Mouse (Mus musculus) WW6 (cell line): ENCODE data around the gene Rasip1.

Source experiments
- DNase-seq: peaks from one replicate; pipeline ENCODE4 v3.0.0-alpha.2; 2013; ENCODE audit warnings: low read depth, low spot score

The Rasip1 gene

GRCm38 (mm10) chr7:45624718-45625117 lies 2.6 kb upstream of the Rasip1 start:
- no peak for DNase-seq

- DNase-seq = no peak
Measured at GRCm38 (mm10) chr7:45625481-45625880, 1.8 kb upstream of the Rasip1 start.

- DNase-seq = no peak
Measured at GRCm38 (mm10) chr7:45626571-45627076, 664 bp upstream of the Rasip1 start.

GRCm38 (mm10) chr7:45628364-45629294 lies 1.3 kb downstream of the Rasip1 start:
- DNase-seq = peak; percentile 87

GRCm38 (mm10) chr7:45630064-45630907 lies 3.0 kb downstream of the Rasip1 start:
- no peak for DNase-seq

GRCm38 (mm10) chr7:45632499-45632898 lies 5.2 kb downstream of the Rasip1 start:
- DNase-seq = no peak

GRCm38 (mm10) chr7:45634946-45635681 lies 7.8 kb downstream of the Rasip1 start:
- DNase-seq = no peak

- no peak for DNase-seq
Measured at GRCm38 (mm10) chr7:45635711-45636688, 8.7 kb downstream of the Rasip1 start.

GRCm38 (mm10) chr7:45637710-45638109 lies 10.4 kb downstream of the Rasip1 start:
- no peak for DNase-seq

- peak; percentile 94 for DNase-seq
Measured at GRCm38 (mm10) chr7:45638623-45639401, 11.5 kb downstream of the Rasip1 start.

GRCm38 (mm10) chr7:45639561-45640027 lies 12.3 kb downstream of the Rasip1 start, which contains the start of gene Mamstr:
Gene Mamstr, plus strand, starts transcription at chr7:45639977.
- DNase-seq = no peak

- DNase-seq = no peak
Measured at GRCm38 (mm10) chr7:45640191-45640957, 13.1 kb downstream of the Rasip1 start.

GRCm38 (mm10) chr7:45641391-45642040 lies 14.2 kb downstream of the Rasip1 start:
- DNase-seq = no peak

- DNase-seq = no peak
Measured at GRCm38 (mm10) chr7:45642083-45642482, 14.8 kb downstream of the Rasip1 start.

- DNase-seq = no peak
Measured at GRCm38 (mm10) chr7:45642503-45643255, 15.4 kb downstream of the Rasip1 start.

- peak; percentile 94 for DNase-seq
Measured at GRCm38 (mm10) chr7:45643441-45644178, 16.3 kb downstream of the Rasip1 start.

- no peak for DNase-seq
Measured at GRCm38 (mm10) chr7:45644183-45644582, 16.9 kb downstream of the Rasip1 start.
